Mouse (Mus musculus): ENCODE results near the gene Fbln2.

DNA sequence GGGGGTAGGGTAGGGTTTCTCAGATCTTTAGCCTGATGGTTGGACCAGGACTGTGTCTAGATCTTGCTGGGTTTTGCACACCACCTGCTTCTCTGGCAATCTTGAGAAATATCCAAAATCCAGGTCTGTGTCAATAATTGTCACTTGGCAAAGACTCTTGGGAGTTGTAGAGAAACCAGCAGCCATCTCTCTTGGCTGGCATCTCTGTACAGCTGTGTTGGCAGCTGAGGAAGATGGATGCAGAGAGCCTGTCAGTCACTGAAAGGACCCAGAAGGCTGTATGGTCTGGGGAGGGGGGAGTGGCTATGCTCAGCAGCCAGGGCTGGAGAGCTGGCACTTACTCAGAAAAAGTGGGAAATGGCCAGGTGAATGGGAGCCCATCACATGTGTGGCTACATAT, 7.8 kb downstream of the Fbln2 start:
- TF ChIP-seq CTCF (IDR thresholded peaks at IDR 0.05; ENCODE audit: borderline replicate concordance, insufficient read depth, low read length) (no peak), POLR2A (IDR thresholded peaks at IDR 0.05; ENCODE audit: low read depth, low read length) (no peak)
